Mouse (Mus musculus) embryonic facial prominence, embryonic 11.5 days (tissue): Measurements from ENCODE around the gene Rnf167. TPM values are rescaled to one million over a fixed set of nuclear protein-coding genes. Genes with fewer than 3 reads are reported as not detected.

Experiments
- ATAC-seq: fragments of 200-750 bp; cut with Nextera tagmentation; replicated peaks from 2 replicates; pipeline ENCODE4 v1.8.0; 2017; ENCODE audit warnings: low read depth; ENCODE audit not compliant: insufficient number of reproducible peaks, low FRiP score, low TSS enrichment
- DNase-seq: peaks from one replicate; pipeline ENCODE4 v3.0.0-alpha.2; 2015; ENCODE audit warnings: low spot score
- H3K27ac ChIP-seq: fragments of 300-500 bp; sonication (generic); replicated peaks from 2 replicates; pipeline ENCODE4 v1.5.1; 2014; ENCODE audit warnings: mild to moderate bottlenecking, low read depth, low read length, control low read depth
- H3K27me3 ChIP-seq: fragments of 300-500 bp; sonication (generic); 2 replicates; pipeline ENCODE4 v1.6.1; 2014; ENCODE audit warnings: mild to moderate bottlenecking, low read length, moderate library complexity, mixed read lengths; ENCODE audit not compliant: control insufficient read depth, insufficient read depth
- H3K36me3 ChIP-seq: fragments of 300-500 bp; sonication (generic); replicated peaks from 2 replicates; pipeline ENCODE4 v1.6.1; 2014; ENCODE audit warnings: low read depth, mild to moderate bottlenecking, low read length, moderate library complexity, mixed read lengths; ENCODE audit not compliant: control insufficient read depth, insufficient read depth
- H3K4me1 ChIP-seq: fragments of 300-500 bp; sonication (generic); 2 replicates; pipeline ENCODE4 v1.6.1; 2014; ENCODE audit warnings: low read length, mixed read lengths; ENCODE audit not compliant: control insufficient read depth, insufficient read depth
- H3K4me2 ChIP-seq: fragments of 300-500 bp; sonication (generic); 2 replicates; pipeline ENCODE4 v1.6.1; 2014; ENCODE audit warnings: low read depth, mild to moderate bottlenecking, control low read depth, low read length, moderate library complexity
- H3K4me3 ChIP-seq: fragments of 300-500 bp; sonication (generic); 2 replicates; pipeline ENCODE4 v1.5.1; 2014; ENCODE audit warnings: low read depth, low read length, control low read depth
- H3K9ac ChIP-seq: fragments of 300-500 bp; sonication (generic); replicated peaks from 2 replicates; pipeline ENCODE4 v1.6.1; 2014; ENCODE audit warnings: mild to moderate bottlenecking, control low read depth, low read length
- H3K9me3 ChIP-seq: fragments of 300-500 bp; sonication (generic); replicated peaks from 2 replicates; pipeline ENCODE4 v1.6.1; 2016; ENCODE audit warnings: mild to moderate bottlenecking, low read length, inconsistent platforms, mixed read lengths; ENCODE audit not compliant: control insufficient read depth
- WGBS: fragments of 180-500 bp; shearing (Covaris S2); extraction: QIAGEN DNeasy Blood & Tissue Kit; methylation state at CpG from one replicate; pipeline ENCODE4 v1.1.7; 2014; 5-methylcytosine and 5-hydroxymethylcytosine counted together
- polyA plus RNA-seq: library from polyadenylated mRNA; unstranded; fragments of >200 nt; fragmentation: Nextera tagmentation; extraction: Ambion mirVana; gene quantifications from 2 replicates; pipeline ENCODE4 v1.2.1, GENCODE M21; 2014

Gene Rnf167
- polyA plus RNA-seq, 1 experiment from 2014 or later: 81.9 TPM

- DNase-seq: peak; percentile 62
- Histone ChIP-seq H3K9ac (peak overlapping the region; percentile 59), H3K9me3 (no peaks in the 10 kb centered on the region), H3K4me1 (no peaks in the 10 kb centered on the region), H3K4me3 (peak overlapping the region; percentile 51), H3K27ac (peak overlapping the region; percentile 77), H3K4me2 (peak overlapping the region; percentile 71), H3K36me3 (peaks cover 4% of the 10 kb centered on the region), H3K27me3 (no peaks in the 10 kb centered on the region)
- 56% methylated on average over 14 of the region's 14 CpGs for WGBS
- ATAC-seq: no peak
Measured at GRCm38 (mm10) chr11:70667271-70668150, 20.5 kb downstream of the Rnf167 start.

- Histone ChIP-seq H3K9ac (peak overlapping the region; percentile 59), H3K36me3 (peaks cover 4% of the 10 kb centered on the region), H3K27me3 (no peaks in the 10 kb centered on the region), H3K4me3 (peak overlapping the region; percentile 51), H3K4me2 (peak overlapping the region; percentile 71), H3K9me3 (no peaks in the 10 kb centered on the region), H3K4me1 (no peaks in the 10 kb centered on the region), H3K27ac (peak overlapping the region; percentile 77)
- 2% methylated on average over 15 of the region's 15 CpGs for WGBS
- ATAC-seq (peak; percentile 54), DNase-seq (no peak)
Measured at GRCm38 (mm10) chr11:70668335-70668770, 21.3 kb downstream of the Rnf167 start.

- H3K4me1 ChIP-seq: no peaks in the 10 kb centered on the region
- WGBS: under 1% methylated on average over 44 of the region's 44 CpGs
- H3K36me3 ChIP-seq: peaks cover 4% of the 10 kb centered on the region
- ATAC-seq (peak; percentile 92), DNase-seq (peak; percentile 98)
- no peaks in the 10 kb centered on the region for H3K9me3 ChIP-seq
- no peaks in the 10 kb centered on the region for H3K27me3 ChIP-seq
- peak within 1 kb of the TSS; percentile 86 for H3K27ac ChIP-seq
- peak within 1 kb of the TSS; percentile 71 for H3K4me2 ChIP-seq
- peak within 1 kb of the TSS; percentile 51 for H3K4me3 ChIP-seq
- H3K9ac ChIP-seq: peak within 1 kb of the TSS; percentile 71
Measured at GRCm38 (mm10) chr11:70668771-70669505, 21.9 kb downstream of the Rnf167 start, which contains the start of gene Spag7. Gene Spag7, minus strand, starts transcription at chr11:70669416.

- H3K36me3 ChIP-seq: no peaks in the 10 kb centered on the region; the same call in 1 of the 2 replicates
- no peaks in the 10 kb centered on the region for H3K9me3 ChIP-seq
- H3K4me3 ChIP-seq: peak overlapping the region; percentile 49
- H3K4me1 ChIP-seq: no peaks in the 10 kb centered on the region
- ATAC-seq (peak; percentile 35), DNase-seq (peak; percentile 87)
- peak overlapping the region; percentile 68 for H3K4me2 ChIP-seq
- peak overlapping the region; percentile 86 for H3K27ac ChIP-seq
- H3K27me3 ChIP-seq: no peaks in the 10 kb centered on the region
- WGBS: under 1% methylated on average over 31 of the region's 31 CpGs
- H3K9ac ChIP-seq: peak overlapping the region; percentile 71
Measured at GRCm38 (mm10) chr11:70669582-70670345, 22.7 kb downstream of the Rnf167 start.

- 42% methylated on average over 14 of the region's 14 CpGs for WGBS
- no peak for ATAC-seq
Measured at GRCm38 (mm10) chr11:70670483-70670882, 23.4 kb downstream of the Rnf167 start.

GRCm38 (mm10) chr11:70671333-70672047 lies 24.5 kb downstream of the Rnf167 start:
- DNase-seq (no peak), ATAC-seq (no peak)
- no peak overlapping the region for H3K4me3 ChIP-seq
- no peak overlapping the region for H3K27ac ChIP-seq
- no peaks in the 10 kb centered on the region for H3K9me3 ChIP-seq
- WGBS: 85% methylated on average over 16 of the region's 16 CpGs
- H3K27me3 ChIP-seq: no peaks in the 10 kb centered on the region
- no peak overlapping the region for H3K4me2 ChIP-seq
- no peaks in the 10 kb centered on the region; the same call in 1 of the 2 replicates for H3K36me3 ChIP-seq
- H3K4me1 ChIP-seq: no peaks in the 10 kb centered on the region
- no peak overlapping the region for H3K9ac ChIP-seq

More at GRCm38 (mm10) chr11:70670483-70670882, 23.4 kb downstream of the Rnf167 start:
- 0 out of 2 replicates have a peak overlapping the region, but pooled peaks have one; percentile 5 for H3K27ac ChIP-seq
- no peaks in the 10 kb centered on the region for H3K27me3 ChIP-seq
- no peaks in the 10 kb centered on the region for H3K9me3 ChIP-seq
- H3K4me2 ChIP-seq: peak overlapping the region; percentile 68
- H3K4me3 ChIP-seq: peak overlapping the region; percentile 49
- no peaks in the 10 kb centered on the region; the same call in 1 of the 2 replicates for H3K36me3 ChIP-seq
- DNase-seq: no peak
- peak overlapping the region; percentile 71 for H3K9ac ChIP-seq
- H3K4me1 ChIP-seq: no peaks in the 10 kb centered on the region

- H3K4me1 ChIP-seq: no peaks in the 10 kb centered on the region
- no peak for ATAC-seq
- H3K9me3 ChIP-seq: no peaks in the 10 kb centered on the region
- H3K27me3 ChIP-seq: no peaks in the 10 kb centered on the region
- no peak overlapping the region for H3K4me2 ChIP-seq
- no peak overlapping the region for H3K9ac ChIP-seq
- no peak for DNase-seq
- H3K36me3 ChIP-seq: no peaks in the 10 kb centered on the region; the same call in 1 of the 2 replicates
- H3K27ac ChIP-seq: no peak overlapping the region
- WGBS: 70% methylated on average over 6 of the region's 6 CpGs
- no peak overlapping the region for H3K4me3 ChIP-seq
Measured at GRCm38 (mm10) chr11:70674014-70674413, 27.0 kb downstream of the Rnf167 start.
